Mouse (Mus musculus) heart, embryonic 16.5 days (tissue): ENCODE measurements around the gene Cfap73. TPM values are rescaled to one million over a fixed set of nuclear protein-coding genes. Genes with fewer than 3 reads are reported as not detected.

Experiments
- ATAC-seq: fragments of 200-750 bp; cut with Nextera tagmentation; replicated peaks from 2 replicates; pipeline ENCODE4 v1.8.0; 2017; ENCODE audit warnings: moderate number of reproducible peaks; ENCODE audit not compliant: insufficient read depth, low FRiP score; ENCODE audit errors: extremely low read depth
- H3K27ac ChIP-seq: fragments of 300-500 bp; sonication (generic); 2 replicates; pipeline ENCODE4 v1.5.1; 2014; ENCODE audit warnings: mild to moderate bottlenecking, low read length, control low read depth, moderate library complexity
- H3K27me3 ChIP-seq: fragments of 300-500 bp; sonication (generic); 2 replicates; pipeline ENCODE4 v1.6.1; 2014; ENCODE audit warnings: low read length, mixed read lengths; ENCODE audit not compliant: control insufficient read depth, insufficient read depth
- H3K36me3 ChIP-seq: fragments of 300-500 bp; sonication (generic); 2 replicates; pipeline ENCODE4 v1.6.1; 2014; ENCODE audit not compliant: control insufficient read depth, insufficient read depth
- H3K4me1 ChIP-seq: fragments of 300-500 bp; sonication (generic); 2 replicates; pipeline ENCODE4 v1.6.1; 2014; ENCODE audit warnings: low read length, mixed read lengths; ENCODE audit not compliant: control insufficient read depth, insufficient read depth
- H3K4me2 ChIP-seq: fragments of 300-500 bp; sonication (generic); 2 replicates; pipeline ENCODE4 v1.6.1; 2014; ENCODE audit warnings: low read depth, mild to moderate bottlenecking, control low read depth, low read length
- H3K4me3 ChIP-seq: fragments of 300-500 bp; sonication (generic); 2 replicates; pipeline ENCODE4 v1.5.1; 2014; ENCODE audit warnings: mild to moderate bottlenecking, control low read depth, low read length
- H3K9ac ChIP-seq: fragments of 300-500 bp; sonication (generic); 2 replicates; pipeline ENCODE4 v1.6.1; 2014; ENCODE audit warnings: low read length, control low read depth
- H3K9me3 ChIP-seq: fragments of 300-500 bp; sonication (generic); replicated peaks from 2 replicates; pipeline ENCODE4 v1.6.1; 2016; ENCODE audit warnings: low read length; ENCODE audit not compliant: control insufficient read depth
- WGBS: fragments of 180-500 bp; shearing (Covaris S2); extraction: QIAGEN DNeasy Blood & Tissue Kit; methylation state at CpG from one replicate; pipeline ENCODE4 v1.1.7; 2014; 5-methylcytosine and 5-hydroxymethylcytosine counted together
- polyA plus RNA-seq: library from polyadenylated mRNA; unstranded; fragments of >200 nt; fragmentation: Nextera tagmentation; extraction: Ambion mirVana; gene quantifications from 2 replicates; pipeline ENCODE4 v1.2.1, GENCODE M21; 2015

The Cfap73 gene
- polyA plus RNA-seq, 1 experiment from 2014 or later = not detected

GRCm38 (mm10) chr5:120587616-120587926 is 46.5 kb downstream of the Cfap73 start:
- H3K27me3 ChIP-seq = no peaks in the 10 kb centered on the region
- H3K9me3 ChIP-seq = peaks cover 5% of the 10 kb centered on the region; the same call in 1 of the 2 replicates
- peak overlapping the region; percentile 79 for H3K4me3 ChIP-seq
- peak overlapping the region; percentile 88 for H3K9ac ChIP-seq
- H3K27ac ChIP-seq = peak overlapping the region; percentile 74
- peak overlapping the region; percentile 81 for H3K4me2 ChIP-seq
- ATAC-seq = no peak
- peaks cover 22% of the 10 kb centered on the region for H3K4me1 ChIP-seq
- H3K36me3 ChIP-seq = peaks cover 23% of the 10 kb centered on the region
- whole genome bisulfite sequencing = 16% methylated on average over 9 of the region's 9 CpGs

GRCm38 (mm10) chr5:120586741-120587615 is 47.1 kb downstream of the Cfap73 start:
- peaks cover 23% of the 10 kb centered on the region for H3K36me3 ChIP-seq
- H3K9ac ChIP-seq = peak overlapping the region; percentile 11
- H3K9me3 ChIP-seq = 0 out of 2 replicates have a peak, but pooled peaks cover 2% of the 10 kb centered on the region
- peak overlapping the region; percentile 81 for H3K4me2 ChIP-seq
- no peak for ATAC-seq
- no peaks in the 10 kb centered on the region for H3K27me3 ChIP-seq
- peaks cover 22% of the 10 kb centered on the region for H3K4me1 ChIP-seq
- peak overlapping the region; percentile 74 for H3K27ac ChIP-seq
- 7% methylated on average over 17 of the region's 17 CpGs for WGBS
- H3K4me3 ChIP-seq = peak overlapping the region; percentile 79

- no peaks in the 10 kb centered on the region for H3K9me3 ChIP-seq
- no peak overlapping the region for H3K27ac ChIP-seq
- H3K4me1 ChIP-seq = peaks cover 22% of the 10 kb centered on the region
- no peak for ATAC-seq
- H3K27me3 ChIP-seq = no peaks in the 10 kb centered on the region
- H3K36me3 ChIP-seq = peaks cover 27% of the 10 kb centered on the region
- H3K9ac ChIP-seq = no peak overlapping the region
- no peak overlapping the region for H3K4me2 ChIP-seq
- WGBS = 62% methylated on average over 15 of the region's 15 CpGs
- no peak overlapping the region for H3K4me3 ChIP-seq
These were observed 49.1 kb downstream of the Cfap73 start for GRCm38 (mm10) chr5:120584968-120585367.

GRCm38 (mm10) chr5:120583511-120583910 is 50.5 kb downstream of the Cfap73 start:
- peaks cover 27% of the 10 kb centered on the region for H3K36me3 ChIP-seq
- peaks cover 32% of the 10 kb centered on the region for H3K4me1 ChIP-seq
- WGBS = 86% methylated on average over 4 of the region's 4 CpGs

GRCm38 (mm10) chr5:120582002-120582401 is 52.0 kb downstream of the Cfap73 start:
- Histone ChIP-seq H3K4me3 (no peak overlapping the region), H3K4me2 (no peak overlapping the region), H3K4me1 (peaks cover 32% of the 10 kb centered on the region), H3K36me3 (peaks cover 27% of the 10 kb centered on the region), H3K9me3 (no peaks in the 10 kb centered on the region), H3K27ac (no peak overlapping the region), H3K9ac (no peak overlapping the region), H3K27me3 (no peaks in the 10 kb centered on the region)
- WGBS = 59% methylated on average over 9 of the region's 9 CpGs
- no peak for ATAC-seq

More at GRCm38 (mm10) chr5:120583511-120583910, 50.5 kb downstream of the Cfap73 start:
- H3K4me3 ChIP-seq = no peak overlapping the region
- H3K9me3 ChIP-seq = no peaks in the 10 kb centered on the region
- H3K4me2 ChIP-seq = no peak overlapping the region
- H3K9ac ChIP-seq = no peak overlapping the region
- H3K27me3 ChIP-seq = no peaks in the 10 kb centered on the region
- no peak for ATAC-seq
- H3K27ac ChIP-seq = no peak overlapping the region

- Histone ChIP-seq H3K36me3 (peaks cover 26% of the 10 kb centered on the region), H3K4me1 (peaks cover 22% of the 10 kb centered on the region), H3K27ac (no peak overlapping the region; the same call in 1 of the 2 replicates), H3K4me2 (no peak overlapping the region), H3K4me3 (no peak overlapping the region), H3K27me3 (no peaks in the 10 kb centered on the region), H3K9me3 (no peaks in the 10 kb centered on the region), H3K9ac (no peak overlapping the region)
- ATAC-seq = no peak
- WGBS = 86% methylated on average over 26 of the region's 26 CpGs
These were observed 54.0 kb downstream of the Cfap73 start for GRCm38 (mm10) chr5:120579898-120580626.

GRCm38 (mm10) chr5:120579211-120579897 is 54.7 kb downstream of the Cfap73 start:
- peak overlapping the region; percentile 78 for H3K27ac ChIP-seq
- H3K9ac ChIP-seq = 0 out of 2 replicates have a peak overlapping the region, but pooled peaks have one; percentile 9
- no peaks in the 10 kb centered on the region for H3K27me3 ChIP-seq
- peaks cover 19% of the 10 kb centered on the region for H3K36me3 ChIP-seq
- 50% methylated on average over 26 of the region's 26 CpGs for WGBS
- no peak overlapping the region for H3K4me3 ChIP-seq
- no peaks in the 10 kb centered on the region for H3K9me3 ChIP-seq
- peak overlapping the region; percentile 42 for H3K4me2 ChIP-seq
- ATAC-seq = no peak
- H3K4me1 ChIP-seq = peaks cover 22% of the 10 kb centered on the region

GRCm38 (mm10) chr5:120578504-120579081 is 55.4 kb downstream of the Cfap73 start:
- peaks cover 22% of the 10 kb centered on the region for H3K4me1 ChIP-seq
- H3K9me3 ChIP-seq = no peaks in the 10 kb centered on the region
- WGBS = 44% methylated on average over 12 of the region's 12 CpGs

More at GRCm38 (mm10) chr5:120578504-120579081, 55.4 kb downstream of the Cfap73 start:
- 0 out of 2 replicates have a peak overlapping the region, but pooled peaks have one; percentile 9 for H3K9ac ChIP-seq
- peak; percentile 61 for ATAC-seq
- H3K36me3 ChIP-seq = peaks cover 12% of the 10 kb centered on the region; the same call in 1 of the 2 replicates
- peak overlapping the region; percentile 42 for H3K4me2 ChIP-seq
- no peak overlapping the region for H3K4me3 ChIP-seq
- H3K27ac ChIP-seq = peak overlapping the region; percentile 78
- H3K27me3 ChIP-seq = no peaks in the 10 kb centered on the region
